Mouse (Mus musculus): ENCODE data around the gene Arhgap29. TPM values are rescaled to one million over a fixed set of nuclear protein-coding genes. Genes with fewer than 3 reads are reported as not detected.

The Arhgap29 gene
- polyA plus RNA-seq, 1 experiment = 81.7 TPM

DNA sequence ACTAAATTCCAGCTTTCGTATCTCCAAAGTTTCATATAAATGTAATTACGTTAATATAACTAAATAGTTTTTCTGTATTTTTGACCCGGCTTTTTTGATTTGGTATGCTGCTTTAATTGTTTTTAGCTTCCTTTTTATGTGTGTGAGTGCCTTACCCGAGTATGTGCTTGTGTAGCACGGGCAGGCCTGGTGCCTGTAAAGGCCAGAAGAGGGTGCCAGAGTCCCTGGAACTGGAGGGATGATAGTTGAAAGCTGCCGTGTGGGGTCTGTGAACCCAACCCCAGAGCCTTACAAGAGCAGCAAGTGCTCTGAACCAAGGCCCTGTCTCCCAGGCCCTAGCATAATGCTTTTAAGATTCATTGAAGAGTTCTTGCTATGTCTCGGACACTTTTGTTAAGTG lies 4.4 kb downstream of the Arhgap29 start:
- peaks cover 6% of the 10 kb centered on the region for H3K4me1 ChIP-seq (ENCODE audit: control insufficient read depth, insufficient read depth, insufficient read length, low read length)
- H3K4me3 ChIP-seq (ENCODE audit: insufficient read depth, low read depth, low read length) = no peak overlapping the region
- H3K27ac ChIP-seq (replicated peaks; ENCODE audit: low read depth, low read length) = no peak overlapping the region

DNA sequence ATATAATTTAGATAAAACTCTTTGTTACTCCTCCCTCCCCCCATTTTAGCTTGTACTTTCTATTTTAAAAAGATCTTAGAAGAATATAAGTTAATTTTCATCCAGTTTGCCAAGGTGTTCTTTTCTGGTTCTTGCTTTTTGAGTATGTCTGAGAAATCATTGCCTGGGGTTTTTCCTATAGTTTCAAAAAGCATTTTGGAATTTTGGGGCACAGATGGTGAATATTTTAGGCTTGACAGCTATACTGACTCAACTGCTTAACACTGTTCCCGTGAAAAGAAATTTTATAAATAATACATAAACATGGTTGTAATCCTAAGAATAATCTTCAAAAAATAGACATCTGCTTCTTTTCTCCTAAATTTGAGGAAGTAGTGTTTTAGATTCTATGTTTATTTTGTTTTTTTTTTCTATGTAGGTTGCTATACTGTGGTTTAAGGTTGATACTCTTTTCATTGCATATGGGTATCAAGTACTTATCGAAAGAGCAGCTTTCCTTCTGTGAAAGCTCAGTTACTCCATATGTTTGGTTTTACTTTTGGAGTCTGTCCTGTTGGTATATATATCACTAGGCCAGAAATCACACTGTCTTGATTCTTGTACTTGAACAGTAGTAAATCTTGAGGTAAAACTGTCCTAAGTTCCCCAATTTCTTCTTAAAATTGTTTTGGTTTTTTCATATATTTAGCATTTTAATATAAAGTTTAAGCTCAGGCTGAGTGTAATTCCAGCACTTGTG lies 5.4 kb downstream of the Arhgap29 start:
- H3K4me1 ChIP-seq (ENCODE audit: control insufficient read depth, insufficient read depth, insufficient read length, low read length) = peaks cover 6% of the 10 kb centered on the region
- H3K27ac ChIP-seq (replicated peaks; ENCODE audit: low read depth, low read length) = no peak overlapping the region
- H3K4me3 ChIP-seq (ENCODE audit: insufficient read depth, low read depth, low read length) = no peak overlapping the region

- Histone ChIP-seq H3K4me1 (ENCODE audit: control insufficient read depth, insufficient read depth, insufficient read length, low read length) (peaks cover 6% of the 10 kb centered on the region), H3K4me3 (ENCODE audit: insufficient read depth, low read depth, low read length) (no peak overlapping the region), H3K27ac (replicated peaks; ENCODE audit: low read depth, low read length) (no peak overlapping the region)
Observed at GRCm38 (mm10) chr3:121964173-121964572, 11.8 kb downstream of the Arhgap29 start.

- Histone ChIP-seq H3K4me3 (ENCODE audit: insufficient read depth, low read depth, low read length) (peak overlapping the region; percentile 95), H3K27ac (replicated peaks; ENCODE audit: low read depth, low read length) (peak overlapping the region; percentile 84), H3K4me1 (ENCODE audit: control insufficient read depth, insufficient read depth, insufficient read length, low read length) (peaks cover 10% of the 10 kb centered on the region; the same call in 1 of the 2 replicates)
Observed at GRCm38 (mm10) chr3:121967681-121968476, 15.5 kb downstream of the Arhgap29 start.

DNA sequence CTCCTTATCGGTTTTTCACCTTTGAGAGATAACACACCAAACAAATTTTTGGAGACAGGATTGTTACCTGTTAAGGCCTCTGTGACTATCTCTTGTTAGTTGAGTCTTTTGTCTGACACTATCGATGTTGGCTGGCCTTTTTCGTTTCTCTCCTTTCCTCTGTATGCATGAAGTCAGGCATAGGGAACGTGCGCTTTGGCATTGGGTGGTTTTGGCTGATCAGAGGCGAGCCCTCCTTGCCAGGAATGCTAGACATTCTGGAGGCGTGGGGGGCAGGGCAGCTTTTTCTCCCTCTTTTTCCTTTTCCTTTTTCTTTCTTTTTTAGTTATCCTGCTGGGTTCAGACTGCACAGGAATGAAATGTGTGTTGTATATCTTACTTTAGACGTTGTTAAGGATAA lies 16.3 kb downstream of the Arhgap29 start:
- H3K4me1 ChIP-seq (ENCODE audit: control insufficient read depth, insufficient read depth, insufficient read length, low read length) = peaks cover 12% of the 10 kb centered on the region; the same call in 1 of the 2 replicates
- peak overlapping the region; percentile 95 for H3K4me3 ChIP-seq (ENCODE audit: insufficient read depth, low read depth, low read length)
- H3K27ac ChIP-seq (replicated peaks; ENCODE audit: low read depth, low read length) = peak overlapping the region; percentile 84

DNA sequence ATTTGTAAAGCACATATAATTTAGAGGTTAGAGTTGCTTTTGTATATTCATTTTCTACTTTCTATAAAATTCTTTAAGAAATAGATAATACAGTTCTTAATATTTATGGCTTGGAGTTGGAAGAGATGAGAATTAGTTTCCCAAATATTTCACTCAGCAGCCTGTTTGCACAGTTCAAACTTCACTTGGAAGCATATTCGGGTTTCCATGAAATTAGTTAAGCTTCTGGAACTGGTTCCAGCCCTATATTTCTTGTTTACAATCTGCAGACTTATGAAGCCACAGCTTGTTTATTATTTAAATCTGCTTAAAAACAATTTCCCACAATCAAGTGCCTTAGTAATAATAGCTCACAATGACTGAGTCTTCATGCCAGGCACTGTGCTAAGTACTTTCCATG lies 17.1 kb downstream of the Arhgap29 start:
- Histone ChIP-seq H3K4me3 (ENCODE audit: insufficient read depth, low read depth, low read length) (peak overlapping the region; percentile 95), H3K27ac (replicated peaks; ENCODE audit: low read depth, low read length) (peak overlapping the region; percentile 61; the same call in 1 of the 2 replicates), H3K4me1 (ENCODE audit: control insufficient read depth, insufficient read depth, insufficient read length, low read length) (peaks cover 13% of the 10 kb centered on the region; the same call in 1 of the 2 replicates)

DNA sequence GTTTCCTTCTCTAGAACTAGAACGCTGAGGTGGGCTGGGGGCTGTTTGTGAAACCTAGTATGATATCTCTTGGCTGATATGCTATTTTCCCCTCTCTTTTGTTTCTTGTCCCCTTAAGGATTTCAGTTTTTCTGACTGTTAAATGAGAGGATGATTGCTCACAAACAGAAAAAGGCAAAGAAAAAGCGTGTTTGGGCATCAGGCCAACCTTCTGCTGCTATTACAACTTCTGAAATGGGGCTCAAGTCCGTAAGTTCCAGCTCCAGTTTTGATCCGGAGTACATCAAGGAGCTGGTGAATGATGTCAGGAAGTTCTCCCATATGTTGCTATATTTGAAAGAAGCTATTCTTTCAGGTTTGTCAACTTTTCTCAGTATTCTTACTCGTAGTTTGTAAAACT lies 21.4 kb downstream of the Arhgap29 start:
- Histone ChIP-seq H3K4me3 (ENCODE audit: insufficient read depth, low read depth, low read length) (peak overlapping the region; percentile 26), H3K27ac (replicated peaks; ENCODE audit: low read depth, low read length) (no peak overlapping the region), H3K4me1 (ENCODE audit: control insufficient read depth, insufficient read depth, insufficient read length, low read length) (peaks cover 10% of the 10 kb centered on the region)

GRCm38 (mm10) chr3:121975381-121975780 lies 23.0 kb downstream of the Arhgap29 start:
- Histone ChIP-seq H3K27ac (replicated peaks; ENCODE audit: low read depth, low read length) (no peak overlapping the region), H3K4me1 (ENCODE audit: control insufficient read depth, insufficient read depth, insufficient read length, low read length) (peaks cover 14% of the 10 kb centered on the region), H3K4me3 (ENCODE audit: insufficient read depth, low read depth, low read length) (no peak overlapping the region)

GRCm38 (mm10) chr3:121981306-121981705 lies 29.0 kb downstream of the Arhgap29 start:
- Histone ChIP-seq H3K27ac (replicated peaks; ENCODE audit: low read depth, low read length) (peak overlapping the region; percentile 88), H3K4me3 (ENCODE audit: insufficient read depth, low read depth, low read length) (no peak overlapping the region)

GRCm38 (mm10) chr3:121982450-121982849 lies 30.1 kb downstream of the Arhgap29 start:
- no peak overlapping the region for H3K4me3 ChIP-seq (ENCODE audit: insufficient read depth, low read depth, low read length)
- H3K4me1 ChIP-seq (ENCODE audit: control insufficient read depth, insufficient read depth, insufficient read length, low read length) = peaks cover 16% of the 10 kb centered on the region
- peak overlapping the region; percentile 99 for H3K27ac ChIP-seq (replicated peaks; ENCODE audit: low read depth, low read length)

More at GRCm38 (mm10) chr3:121981306-121981705, 29.0 kb downstream of the Arhgap29 start:
- peaks cover 16% of the 10 kb centered on the region for H3K4me1 ChIP-seq (ENCODE audit: control insufficient read depth, insufficient read depth, insufficient read length, low read length)

GRCm38 (mm10) chr3:121995125-121995524 lies 42.8 kb downstream of the Arhgap29 start:
- Histone ChIP-seq H3K4me1 (ENCODE audit: control insufficient read depth, insufficient read depth, insufficient read length, low read length) (peaks cover 4% of the 10 kb centered on the region; the same call in 1 of the 2 replicates), H3K27ac (replicated peaks; ENCODE audit: low read depth, low read length) (no peak overlapping the region), H3K4me3 (ENCODE audit: insufficient read depth, low read depth, low read length) (no peak overlapping the region)

DNA sequence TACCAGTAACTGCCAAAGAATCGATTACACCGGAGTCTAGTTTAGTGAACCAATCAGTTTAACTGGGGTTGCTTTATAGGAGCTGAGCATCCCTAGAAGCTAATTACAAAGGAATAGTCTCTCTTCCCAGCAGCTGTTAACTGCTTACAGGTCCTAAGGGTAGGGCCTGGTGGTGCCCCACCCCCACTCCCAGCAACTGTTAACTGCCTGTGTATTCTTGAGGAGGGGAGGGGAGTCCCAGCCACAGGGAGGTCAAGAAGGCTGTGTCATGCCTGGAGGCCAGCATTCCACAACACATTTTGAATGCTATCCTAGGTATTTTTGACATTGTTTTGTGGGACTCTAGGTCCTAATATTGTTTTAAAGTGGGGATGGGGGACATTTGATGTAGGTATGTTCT lies 47.6 kb downstream of the Arhgap29 start:
- Histone ChIP-seq H3K27ac (replicated peaks; ENCODE audit: low read depth, low read length) (no peak overlapping the region), H3K4me1 (ENCODE audit: control insufficient read depth, insufficient read depth, insufficient read length, low read length) (peaks cover 4% of the 10 kb centered on the region; the same call in 1 of the 2 replicates), H3K4me3 (ENCODE audit: insufficient read depth, low read depth, low read length) (no peak overlapping the region)

DNA sequence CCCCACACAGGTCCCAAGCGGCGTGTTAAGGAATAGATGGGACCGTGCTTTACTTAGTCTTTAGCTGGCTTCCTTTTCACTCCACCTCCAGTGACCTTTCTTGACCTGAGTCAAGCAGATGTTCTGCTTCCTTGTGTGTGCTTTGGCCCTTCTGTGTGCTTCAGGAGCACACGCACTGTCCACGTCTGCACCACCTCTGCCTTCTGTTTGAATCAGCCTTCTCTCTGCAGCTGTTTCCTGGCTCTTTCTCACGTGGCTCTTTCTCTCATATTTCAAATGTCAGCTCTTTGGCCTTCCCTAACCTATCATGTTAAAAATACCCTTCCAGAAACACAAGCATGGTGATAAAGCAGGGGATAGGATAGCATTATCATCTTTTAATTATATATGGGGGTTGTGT lies 49.2 kb downstream of the Arhgap29 start:
- no peak overlapping the region for H3K4me3 ChIP-seq (ENCODE audit: insufficient read depth, low read depth, low read length)
- H3K27ac ChIP-seq (replicated peaks; ENCODE audit: low read depth, low read length) = no peak overlapping the region
- peaks cover 4% of the 10 kb centered on the region; the same call in 1 of the 2 replicates for H3K4me1 ChIP-seq (ENCODE audit: control insufficient read depth, insufficient read depth, insufficient read length, low read length)

GRCm38 (mm10) chr3:122009818-122010217 lies 57.5 kb downstream of the Arhgap29 start:
- Histone ChIP-seq H3K4me3 (ENCODE audit: insufficient read depth, low read depth, low read length) (no peak overlapping the region), H3K27ac (replicated peaks; ENCODE audit: low read depth, low read length) (no peak overlapping the region), H3K4me1 (ENCODE audit: control insufficient read depth, insufficient read depth, insufficient read length, low read length) (no peaks in the 10 kb centered on the region; the same call in 1 of the 2 replicates)

DNA sequence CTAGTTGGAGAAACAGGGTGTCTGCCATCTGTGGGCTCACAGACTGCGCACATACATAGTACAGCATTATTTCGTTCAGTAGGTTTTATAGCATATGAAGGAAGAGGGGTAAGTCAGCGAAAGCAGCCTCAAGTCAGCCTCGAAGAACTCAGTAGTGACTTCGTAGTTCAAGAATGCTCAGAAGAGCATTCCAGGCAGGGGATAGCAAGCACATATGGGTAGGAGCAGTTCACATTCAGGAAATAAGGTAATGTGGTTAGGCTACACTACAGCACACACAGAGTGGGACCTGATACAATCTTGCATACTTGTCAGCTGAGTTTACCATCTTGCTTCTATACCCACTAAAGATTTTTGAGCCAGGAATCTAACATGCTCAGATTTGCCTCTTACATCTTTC lies 58.0 kb downstream of the Arhgap29 start:
- no peak overlapping the region for H3K4me3 ChIP-seq (ENCODE audit: insufficient read depth, low read depth, low read length)
- no peak overlapping the region; the same call in 1 of the 2 replicates for H3K27ac ChIP-seq (replicated peaks; ENCODE audit: low read depth, low read length)
- H3K4me1 ChIP-seq (ENCODE audit: control insufficient read depth, insufficient read depth, insufficient read length, low read length) = no peaks in the 10 kb centered on the region; the same call in 1 of the 2 replicates
